Mouse (Mus musculus): ENCODE measurements around the gene Frmpd1. TPM values are rescaled to one million over a fixed set of nuclear protein-coding genes. Genes with fewer than 3 reads are reported as not detected.

Frmpd1 gene
- total and polyA plus RNA-seq, 3 experiments: not detected

GRCm38 (mm10) chr4:45251265-45251664, 66.6 kb downstream of the Frmpd1 start:
- Histone ChIP-seq H3K27me3 (replicated peaks) (no peaks in the 10 kb centered on the region), H3K79me2 (replicated peaks; ENCODE audit: control insufficient read depth, extremely low read depth, insufficient read depth, poor library complexity, severe bottlenecking) (no peaks in the 10 kb centered on the region), H3K36me3 (replicated peaks in 1 of 2; ENCODE audit: control insufficient read depth in 1 of 2, insufficient read depth in 1 of 2, low read length in 1 of 2) (no peaks in the 10 kb centered on the region), H3K27ac (ENCODE audit: insufficient read depth, low read depth) (no peak overlapping the region), H3K9ac (ENCODE audit: insufficient read depth, low read depth) (no peak overlapping the region), H3K4me3 (replicated peaks in 1 of 3; ENCODE audit: low read depth in 2 of 3, low read length in 2 of 3, poor library complexity in 1 of 3) (no peak overlapping the region), H3K4me2 (ENCODE audit: insufficient read depth, low read depth, poor library complexity, severe bottlenecking) (no peak overlapping the region), H3K4me1 (ENCODE audit: control insufficient read depth in 1 of 2, insufficient read depth in 2 of 2) (peaks cover 0 to 8% of the 10 kb centered on the region in 2 experiments; a peak in 2 of 4 replicates), H3K9me3 (replicated peaks; ENCODE audit: low read length) (no peaks in the 10 kb centered on the region)
- in situ Hi-C loops (cut with MboI; ENCODE audit: low pct_ligation_motif_present, low pct_unique_long_range_greater_than_20kb, low sequenced_read_pairs) (no loop called here), dilution Hi-C loops (cut with MboI; ENCODE audit: extremely low pct_ligation_motif_present, extremely low pct_unique_long_range_greater_than_20kb, low sequenced_read_pairs) (no loop called here)
- TF ChIP-seq EP300 (IDR thresholded peaks at IDR 0.05; ENCODE audit: low read length) (no peak), GABPA (IDR thresholded peaks at IDR 0.05; ENCODE audit: insufficient replicate concordance, low read depth, low read length) (no peak), MXI1 (IDR thresholded peaks at IDR 0.05; ENCODE audit: low read depth, low read length) (no peak), KAT2A (IDR thresholded peaks at IDR 0.05; ENCODE audit: insufficient replicate concordance, low read length) (no peak), UBTF (IDR thresholded peaks at IDR 0.05; ENCODE audit: low read depth, low read length) (no peak), POLR2A (IDR thresholded peaks at IDR 0.05; ENCODE audit: low read depth, low read length) (no peak)
- DNase-seq (ENCODE audit: extremely low read depth): no peak

GRCm38 (mm10) chr4:45252861-45253262, 68.2 kb downstream of the Frmpd1 start:
- Histone ChIP-seq H3K4me2 (ENCODE audit: insufficient read depth, low read depth, poor library complexity, severe bottlenecking) (no peak overlapping the region), H3K4me3 (replicated peaks in 1 of 3; ENCODE audit: low read depth in 2 of 3, low read length in 2 of 3, poor library complexity in 1 of 3) (no peak overlapping the region), H3K9me3 (replicated peaks; ENCODE audit: low read length) (no peaks in the 10 kb centered on the region), H3K79me2 (replicated peaks; ENCODE audit: control insufficient read depth, extremely low read depth, insufficient read depth, poor library complexity, severe bottlenecking) (no peaks in the 10 kb centered on the region), H3K9ac (ENCODE audit: insufficient read depth, low read depth) (no peak overlapping the region), H3K4me1 (ENCODE audit: control insufficient read depth in 1 of 2, insufficient read depth in 2 of 2) (peaks cover 0 to 14% of the 10 kb centered on the region in 2 experiments; a peak in 2 of 4 replicates), H3K27me3 (replicated peaks) (no peaks in the 10 kb centered on the region), H3K36me3 (replicated peaks in 1 of 2; ENCODE audit: control insufficient read depth in 1 of 2, insufficient read depth in 1 of 2, low read length in 1 of 2) (no peaks in the 10 kb centered on the region), H3K27ac (ENCODE audit: insufficient read depth, low read depth) (no peak overlapping the region)
- dilution Hi-C loops (cut with MboI; ENCODE audit: extremely low pct_ligation_motif_present, extremely low pct_unique_long_range_greater_than_20kb, low sequenced_read_pairs): no loop called here
- no peak for TF ChIP-seq CHD1 (IDR thresholded peaks at IDR 0.05; ENCODE audit: low read depth, low read length)
- in situ Hi-C loops (cut with MboI; ENCODE audit: low pct_ligation_motif_present, low pct_unique_long_range_greater_than_20kb, low sequenced_read_pairs): no loop called here
- DNase-seq (ENCODE audit: extremely low read depth): no peak

- in situ Hi-C loops (cut with MboI; ENCODE audit: low pct_ligation_motif_present, low pct_unique_long_range_greater_than_20kb, low sequenced_read_pairs): no loop called here
- Histone ChIP-seq H3K9me3 (replicated peaks; ENCODE audit: low read length) (no peaks in the 10 kb centered on the region), H3K4me1 (ENCODE audit: control insufficient read depth in 1 of 2, insufficient read depth in 2 of 2) (peaks cover 0 to 20% of the 10 kb centered on the region in 2 experiments; a peak in 2 of 4 replicates), H3K27ac (ENCODE audit: insufficient read depth, low read depth) (no peak overlapping the region), H3K27me3 (replicated peaks) (no peaks in the 10 kb centered on the region), H3K79me2 (replicated peaks; ENCODE audit: control insufficient read depth, extremely low read depth, insufficient read depth, poor library complexity, severe bottlenecking) (no peaks in the 10 kb centered on the region), H3K4me2 (ENCODE audit: insufficient read depth, low read depth, poor library complexity, severe bottlenecking) (no peak overlapping the region), H3K36me3 (replicated peaks in 1 of 2; ENCODE audit: control insufficient read depth in 1 of 2, insufficient read depth in 1 of 2, low read length in 1 of 2) (no peaks in the 10 kb centered on the region), H3K9ac (ENCODE audit: insufficient read depth, low read depth) (no peak overlapping the region), H3K4me3 (replicated peaks in 1 of 3; ENCODE audit: low read depth in 2 of 3, low read length in 2 of 3, poor library complexity in 1 of 3) (no peak overlapping the region)
- dilution Hi-C loops (cut with MboI; ENCODE audit: extremely low pct_ligation_motif_present, extremely low pct_unique_long_range_greater_than_20kb, low sequenced_read_pairs): no loop called here
- DNase-seq (ENCODE audit: extremely low read depth): no peak
- no peak for TF ChIP-seq CHD2 (IDR thresholded peaks at IDR 0.05; ENCODE audit: low read length)
- no peak for TF ChIP-seq MXI1 (IDR thresholded peaks at IDR 0.05; ENCODE audit: low read depth, low read length)
- no peak for TF ChIP-seq NRF1 (IDR thresholded peaks at IDR 0.05; ENCODE audit: low read depth, low read length)
- TF ChIP-seq UBTF (IDR thresholded peaks at IDR 0.05; ENCODE audit: low read depth, low read length): no peak
- no peak for TF ChIP-seq TCF12 (IDR thresholded peaks at IDR 0.05; ENCODE audit: low read depth, low read length)
- no peak for TF ChIP-seq TBP (conservative IDR thresholded peaks at IDR 0.05; ENCODE audit: low read depth, low read length)
- TF ChIP-seq CTCF (conservative IDR thresholded peaks at IDR 0.05 in 1 of 2, IDR thresholded peaks at IDR 0.05 in 1 of 2; ENCODE audit: low read depth in 2 of 2, low read length in 2 of 2): no peak
- no peak for TF ChIP-seq RCOR1 (conservative IDR thresholded peaks at IDR 0.05; ENCODE audit: low read depth, low read length)
- no peak for TF ChIP-seq MYC (IDR thresholded peaks at IDR 0.05; ENCODE audit: low read depth, low read length)
- TF ChIP-seq ZNF384 (IDR thresholded peaks at IDR 0.05; ENCODE audit: low read depth, low read length): no peak
- TF ChIP-seq SMC3 (IDR thresholded peaks at IDR 0.05; ENCODE audit: low read depth, low read length): no peak
Observed at GRCm38 (mm10) chr4:45253839-45254601, 69.3 kb downstream of the Frmpd1 start.

Data from CH12.LX (cell line).